Mouse (Mus musculus) gastrocnemius, postnatal 36 days (tissue): ENCODE measurements around the gene Col4a4. TPM values are rescaled to one million over a fixed set of nuclear protein-coding genes. Genes with fewer than 3 reads are reported as not detected.

Source experiments
- DNase-seq, 2 experiments: peaks; one replicate each; pipeline ENCODE4 v3.0.0; 2022
- intact Hi-C: fragments of 180-260 bp; cut with DNase I; formaldehyde crosslinking; loops from one replicate; pipeline ENCODE4 v1.15.1; 2025
- total RNA-seq, 2 experiments: library from RNA; stranded (reverse); gene quantifications; 2 replicates each; pipeline ENCODE4 v1.2.3; 2021

Col4a4 gene
- total RNA-seq, 2 experiments from 2014 or later, result 1.4 TPM

DNA sequence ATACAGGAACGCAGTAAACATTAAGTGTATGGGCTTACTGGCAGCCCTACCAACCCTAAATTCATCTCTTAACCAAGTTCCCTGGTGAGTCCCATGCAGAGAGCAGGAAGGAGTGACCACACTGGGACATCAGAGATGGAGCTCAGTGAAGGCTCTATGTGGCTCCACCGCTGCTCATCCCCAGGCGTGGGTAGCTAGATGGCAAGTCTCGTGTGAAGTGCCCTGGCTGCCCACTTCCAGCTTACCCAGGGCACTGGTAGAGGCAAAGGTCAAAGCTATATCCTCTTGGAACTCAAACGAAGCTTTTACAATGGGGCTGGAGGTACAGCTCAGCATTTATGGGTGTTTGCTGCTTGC, 153.0 kb downstream of the Col4a4 start:
- intact Hi-C loops, result loop anchor here (5.0 to 10.0 kb wide), 3 partner anchors 141 to 1116 kb away; partner anchors contain the start of gene Irs1
- DNase-seq, result no peak

DNA sequence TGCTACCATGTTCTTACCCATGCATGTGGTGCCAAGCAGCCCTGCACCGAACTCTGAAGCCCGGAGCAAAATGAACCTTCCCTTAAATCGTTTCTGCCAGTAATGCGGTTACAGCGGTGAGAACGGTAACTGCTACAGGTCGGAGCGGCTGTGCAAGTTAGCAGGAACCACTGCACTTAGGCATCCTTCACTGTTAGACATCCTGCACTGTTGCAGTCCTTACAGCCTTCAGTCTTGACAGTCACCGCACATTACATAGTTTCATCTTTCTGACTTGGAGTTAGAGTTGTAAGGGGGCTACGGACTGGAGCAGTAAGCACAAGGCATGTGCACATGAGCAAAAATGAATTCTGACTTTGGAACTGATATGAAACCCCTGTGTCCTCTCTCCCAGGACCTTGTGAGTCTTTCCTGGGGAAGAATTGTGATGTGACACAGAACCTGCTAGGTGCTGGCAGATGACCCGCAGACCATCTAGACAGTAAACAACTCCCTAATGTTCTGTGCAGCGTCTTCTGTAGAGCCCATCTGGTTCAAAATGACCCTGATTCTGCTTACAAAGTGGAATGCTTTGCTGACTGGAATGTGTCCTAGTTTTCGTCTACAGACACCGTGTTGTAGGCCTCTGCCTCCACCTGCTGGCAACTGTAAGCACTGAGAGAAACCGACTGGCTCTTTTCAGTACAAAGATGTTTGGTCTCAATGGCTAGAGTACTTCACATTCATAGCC, 153.6 kb downstream of the Col4a4 start:
- DNase-seq, result peak; percentile 34 to 50
- intact Hi-C loops, result loop anchor here (5.0 to 10.0 kb wide), 3 partner anchors 141 to 1116 kb away; partner anchors contain the start of gene Irs1

DNA sequence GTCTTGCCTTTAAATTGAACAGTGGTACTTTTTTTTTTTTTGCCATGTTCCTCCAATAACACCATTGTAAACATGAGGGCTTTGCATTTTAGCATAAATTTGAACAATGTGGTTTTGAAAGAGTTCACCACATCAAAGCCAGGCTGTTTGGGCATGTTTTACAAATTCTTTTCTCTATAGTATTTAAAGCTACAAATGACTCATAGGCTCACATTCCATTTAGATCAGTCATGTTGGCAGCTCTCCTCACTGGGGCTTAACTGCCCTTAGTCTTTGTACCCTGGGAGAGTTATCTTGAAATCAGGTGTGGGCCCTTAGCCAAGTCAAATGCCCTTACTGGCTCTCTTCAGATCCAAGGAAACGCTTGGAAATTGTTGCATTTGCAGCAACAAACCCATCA, 157.6 kb downstream of the Col4a4 start:
- intact Hi-C loops, result no loop called here
- DNase-seq, result no peak

DNA sequence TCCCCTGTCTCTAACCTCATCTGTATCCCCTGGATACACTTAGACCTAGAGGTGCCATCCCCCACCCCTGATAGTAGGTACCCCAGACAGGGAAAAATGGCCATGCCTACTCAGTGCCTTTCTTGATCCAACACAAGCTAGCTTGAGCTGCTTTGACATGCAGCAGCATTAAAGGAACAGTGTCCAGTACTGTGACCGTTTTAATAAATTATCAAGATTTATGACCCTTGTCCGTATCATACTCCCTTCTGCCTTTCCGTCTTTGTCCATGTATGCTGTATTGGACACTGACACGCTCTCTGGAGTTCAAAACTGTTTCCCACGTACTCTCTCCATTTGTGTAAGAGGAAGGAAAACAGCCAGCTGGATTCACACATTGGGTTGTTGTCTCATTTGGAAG, 158.9 kb downstream of the Col4a4 start:
- no peak for DNase-seq

GRCm38 (mm10) chr1:82415641-82416040, 171.0 kb downstream of the Col4a4 start:
- DNase-seq, result no peak
- intact Hi-C loops, result no loop called here

More for the DNA sequence above, 158.9 kb downstream of the Col4a4 start:
- intact Hi-C loops, result no loop called here

DNA sequence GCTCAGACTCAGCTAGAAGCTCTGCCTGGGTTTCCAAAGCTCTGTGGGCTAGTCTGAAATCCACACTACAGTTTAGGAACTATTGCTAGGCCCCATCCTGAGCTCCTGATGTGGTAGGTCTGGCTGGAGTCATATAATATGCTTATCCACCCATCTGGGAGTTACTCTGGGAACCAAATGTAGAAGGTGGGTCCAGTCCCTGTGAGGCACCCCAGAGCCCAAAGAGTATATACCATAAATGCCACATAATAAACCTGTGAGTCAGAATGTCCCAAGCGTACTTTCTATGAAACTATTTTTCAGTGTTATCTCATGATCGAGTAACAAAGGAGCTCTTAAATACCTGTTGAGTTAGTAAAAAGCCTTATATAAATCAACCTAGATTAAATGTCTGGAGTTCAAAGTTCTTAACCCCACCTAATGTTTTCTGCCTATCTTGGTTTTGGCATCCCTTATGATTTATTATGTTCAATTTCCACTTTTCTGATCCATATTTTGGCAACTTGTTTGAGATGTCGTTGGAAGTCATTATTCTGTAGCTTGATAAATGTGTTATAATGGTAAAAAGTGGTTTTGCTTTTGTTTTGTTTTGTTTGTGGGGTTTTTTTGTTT, 172.1 kb downstream of the Col4a4 start:
- intact Hi-C loops, result no loop called here
- no peak for DNase-seq

GRCm38 (mm10) chr1:82412085-82412484, 174.6 kb downstream of the Col4a4 start:
- DNase-seq, result no peak
- intact Hi-C loops, result no loop called here

DNA sequence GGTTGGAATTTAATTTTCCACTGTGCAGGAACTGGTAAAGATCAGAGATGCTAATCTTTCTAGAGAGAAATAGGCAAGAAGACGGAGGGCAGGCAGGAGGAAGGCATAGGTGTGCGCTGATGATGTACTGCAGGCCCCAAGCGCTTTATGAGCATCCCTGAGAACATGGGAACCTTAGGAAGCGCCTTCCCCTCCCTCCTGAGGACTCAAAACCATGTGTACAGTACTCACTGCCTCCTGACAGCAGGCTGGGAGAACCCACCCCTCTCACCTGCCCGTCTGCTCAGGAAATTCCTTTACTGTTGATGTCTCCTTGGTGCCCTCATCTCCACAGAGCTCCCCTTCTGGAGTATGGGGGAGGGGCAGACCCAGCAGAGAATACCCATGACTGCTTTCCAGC, 175.1 kb downstream of the Col4a4 start:
- intact Hi-C loops, result no loop called here

GRCm38 (mm10) chr1:82410548-82410947, 176.1 kb downstream of the Col4a4 start:
- intact Hi-C loops, result no loop called here
- DNase-seq, result no peak

More for the DNA sequence above, 175.1 kb downstream of the Col4a4 start:
- DNase-seq, result no peak

DNA sequence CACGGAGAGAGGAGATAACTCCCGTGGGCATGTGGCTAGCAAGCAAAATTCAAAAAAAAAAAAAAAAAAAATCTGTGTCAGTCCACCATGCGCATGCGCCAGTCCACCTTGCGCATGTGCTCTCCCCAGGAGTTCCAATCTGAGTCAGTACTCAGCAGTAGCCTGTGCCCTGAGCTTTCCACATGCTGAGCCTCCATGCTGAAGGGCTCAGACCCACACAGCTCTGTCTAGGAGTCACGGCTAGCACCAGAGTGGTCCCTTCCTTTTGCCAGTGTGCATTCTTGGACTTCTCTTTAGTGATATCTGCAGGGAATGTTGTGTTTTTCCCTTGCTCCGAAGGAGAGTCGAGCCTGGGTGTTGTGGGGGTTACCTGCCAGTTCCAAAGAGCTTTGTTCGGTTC, 177.4 kb downstream of the Col4a4 start:
- DNase-seq, result no peak

GRCm38 (mm10) chr1:82407786-82408185, 178.9 kb downstream of the Col4a4 start:
- intact Hi-C loops, result no loop called here

More for the DNA sequence above, 177.4 kb downstream of the Col4a4 start:
- intact Hi-C loops, result no loop called here

More at GRCm38 (mm10) chr1:82407786-82408185, 178.9 kb downstream of the Col4a4 start:
- DNase-seq, result no peak

Other genes with a start within 250 kb of the Col4a4 start
- gene Col4a3, start 72 bp upstream of the Col4a4 start, total RNA-seq, result 1 to 10 TPM; 1.0 to 1.1 TPM
- gene Mff, start 138.0 kb upstream of the Col4a4 start, total RNA-seq, result 100 to 1,000 TPM; 136 to 140 TPM
- gene Tm4sf20, start 181.6 kb upstream of the Col4a4 start, total RNA-seq, result not detected
- not detected for gene Gm47791, start 184.4 kb upstream of the Col4a4 start, total RNA-seq